Mouse (Mus musculus): ENCODE results near the gene Sgms1.
"Not testable (repeated sequence)": the region's sequence is repeated elsewhere in the genome, so short reads cannot be mapped to it uniquely, and the experiment has no call there.

The Sgms1 gene

DNA sequence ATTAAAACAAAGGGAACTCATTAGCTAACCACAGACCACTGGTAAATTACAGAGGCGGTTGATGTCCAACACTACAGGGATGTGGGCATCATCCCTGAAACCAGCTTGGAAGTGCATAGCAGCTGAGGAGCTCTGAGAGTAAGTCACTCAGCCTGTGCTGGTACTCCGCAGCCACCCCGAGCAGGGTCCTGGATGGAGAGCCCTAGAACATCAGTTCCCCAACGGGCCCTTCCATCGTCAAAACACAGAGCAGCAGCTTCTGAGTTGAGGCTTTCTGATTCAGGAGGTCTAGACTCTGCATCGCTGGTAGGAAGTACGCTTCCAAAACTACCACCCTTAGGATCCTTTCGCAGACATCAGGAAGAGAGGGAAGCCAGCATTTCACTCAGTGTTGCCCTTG, 5.8 kb downstream of the Sgms1 start:
- DNase-seq (ENCODE audit: low read depth, low spot score): no peak

DNA sequence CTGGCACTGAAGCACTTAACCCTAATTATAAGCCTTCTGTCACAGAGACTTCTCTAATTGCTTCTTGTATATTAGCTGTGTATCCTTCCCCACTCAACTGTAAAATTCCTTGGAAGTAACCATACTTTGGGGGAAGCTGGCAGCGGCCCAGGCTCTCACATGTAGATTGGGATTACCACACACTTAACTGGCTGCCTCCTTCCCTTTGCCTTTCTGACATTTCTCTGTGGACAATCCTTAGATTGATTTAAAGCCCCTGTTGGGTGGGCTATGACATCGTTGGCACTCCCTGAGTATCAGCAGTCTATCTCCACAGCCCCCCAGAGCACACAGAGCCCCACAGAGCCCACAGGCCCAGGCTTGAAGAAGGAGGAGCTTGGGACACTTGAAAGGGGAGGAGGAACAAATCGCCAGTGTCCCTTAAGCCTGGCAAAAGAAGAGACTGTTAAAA, 8.0 kb downstream of the Sgms1 start:
- DNase-seq (ENCODE audit: low read depth, low spot score): no peak

DNA sequence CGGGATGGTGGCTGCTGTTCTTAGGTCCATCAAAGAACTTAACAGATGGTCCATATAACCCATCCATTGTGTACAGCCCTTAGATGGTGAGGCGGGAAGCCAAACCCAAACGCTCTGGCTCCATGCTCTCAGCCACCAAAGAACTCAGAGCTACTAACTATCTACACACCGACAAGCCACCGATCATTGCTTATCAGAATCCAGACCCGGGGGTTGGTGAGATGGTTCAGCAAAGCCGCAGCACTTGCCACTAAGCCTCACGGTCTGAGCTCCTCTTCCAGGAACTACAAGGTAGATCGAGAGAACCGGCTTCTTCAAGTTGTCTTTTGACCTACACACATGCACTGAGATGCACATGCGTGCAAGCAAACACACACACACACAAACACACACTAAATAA, 8.8 kb downstream of the Sgms1 start:
- no peak for DNase-seq (ENCODE audit: low read depth, low spot score)

DNA sequence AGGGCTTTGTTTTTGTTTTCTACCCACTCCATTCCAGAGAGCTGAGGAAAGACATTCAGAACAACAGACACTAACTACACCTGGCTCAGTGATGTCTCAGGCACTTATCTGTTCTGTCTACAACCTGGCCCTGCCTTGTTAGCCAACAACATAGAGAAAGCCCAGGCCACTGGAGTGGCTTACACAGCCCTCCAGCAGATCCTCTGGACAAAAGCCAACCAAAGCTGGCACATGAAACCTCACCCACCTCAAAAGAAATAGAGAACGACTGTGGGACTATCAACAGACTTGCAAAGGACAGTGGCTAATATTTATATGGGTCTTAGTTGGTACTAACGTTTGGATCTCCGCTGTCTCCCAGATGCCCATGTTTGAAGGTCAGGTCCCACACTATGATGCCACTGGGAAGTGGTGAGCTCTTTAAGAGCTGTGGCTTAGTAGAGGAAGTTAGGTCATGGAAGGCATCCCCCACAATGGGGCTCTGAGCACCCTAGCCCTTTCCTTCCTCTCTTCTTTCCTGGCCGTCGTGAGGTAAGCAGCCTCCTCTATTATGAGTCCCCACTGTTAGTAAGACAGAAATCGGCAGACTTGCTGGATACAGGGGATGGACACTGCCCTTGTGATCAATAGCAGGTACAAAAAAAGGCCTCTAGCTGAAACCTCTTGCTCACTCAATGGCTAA, 10.1 kb downstream of the Sgms1 start:
- DNase-seq (ENCODE audit: low read depth, low spot score): no peak

DNA sequence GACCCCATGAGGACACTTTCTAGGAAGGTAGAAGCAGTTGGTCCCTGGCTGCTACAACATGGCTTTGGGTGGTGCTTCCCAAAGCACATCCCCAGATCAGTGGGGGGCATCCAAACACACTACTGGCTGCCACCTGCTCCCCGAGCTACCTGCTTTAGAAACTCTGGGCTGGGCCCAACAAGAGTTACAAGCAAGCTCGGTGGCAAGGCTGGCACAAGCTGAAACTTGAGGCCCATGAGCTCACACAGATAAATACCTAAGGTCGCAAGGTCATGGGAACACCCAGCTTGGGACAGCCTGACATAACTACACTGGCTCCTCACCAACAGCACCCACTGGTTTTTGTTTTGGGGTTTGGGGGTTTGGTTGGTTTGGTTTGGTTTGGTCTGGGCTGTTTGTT, 10.9 kb downstream of the Sgms1 start:
- no peak for DNase-seq (ENCODE audit: low read depth, low spot score)

DNA sequence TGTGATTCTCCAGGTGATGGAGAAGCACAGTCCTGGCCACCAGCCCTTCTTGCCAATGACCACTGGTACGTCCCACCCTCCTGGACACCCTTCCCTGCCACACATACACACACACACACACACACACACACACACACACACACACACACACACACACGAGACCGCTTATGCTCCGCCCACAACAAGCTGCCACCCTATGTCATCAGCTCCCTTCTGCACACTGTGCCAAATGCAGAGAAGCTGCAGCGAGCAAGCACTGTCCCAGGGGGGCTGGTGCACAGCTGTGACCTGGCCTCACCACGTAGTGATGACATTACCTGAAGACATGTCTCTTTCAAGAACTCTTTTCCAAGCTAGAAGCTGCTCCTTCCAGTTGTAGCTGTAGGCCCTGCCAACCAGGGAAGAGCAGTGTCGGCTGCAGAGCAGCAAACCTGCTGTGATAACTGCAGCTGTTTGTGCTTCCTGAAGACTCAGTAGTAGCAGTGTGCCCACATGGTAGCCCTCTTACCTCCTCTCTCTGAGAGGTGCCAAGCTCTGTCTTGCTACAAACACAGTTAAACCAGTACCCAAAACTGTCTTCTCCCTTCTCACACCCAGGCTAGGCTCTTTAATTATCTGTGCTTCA, 11.7 kb downstream of the Sgms1 start:
- no peak for DNase-seq (ENCODE audit: low read depth, low spot score)

DNA sequence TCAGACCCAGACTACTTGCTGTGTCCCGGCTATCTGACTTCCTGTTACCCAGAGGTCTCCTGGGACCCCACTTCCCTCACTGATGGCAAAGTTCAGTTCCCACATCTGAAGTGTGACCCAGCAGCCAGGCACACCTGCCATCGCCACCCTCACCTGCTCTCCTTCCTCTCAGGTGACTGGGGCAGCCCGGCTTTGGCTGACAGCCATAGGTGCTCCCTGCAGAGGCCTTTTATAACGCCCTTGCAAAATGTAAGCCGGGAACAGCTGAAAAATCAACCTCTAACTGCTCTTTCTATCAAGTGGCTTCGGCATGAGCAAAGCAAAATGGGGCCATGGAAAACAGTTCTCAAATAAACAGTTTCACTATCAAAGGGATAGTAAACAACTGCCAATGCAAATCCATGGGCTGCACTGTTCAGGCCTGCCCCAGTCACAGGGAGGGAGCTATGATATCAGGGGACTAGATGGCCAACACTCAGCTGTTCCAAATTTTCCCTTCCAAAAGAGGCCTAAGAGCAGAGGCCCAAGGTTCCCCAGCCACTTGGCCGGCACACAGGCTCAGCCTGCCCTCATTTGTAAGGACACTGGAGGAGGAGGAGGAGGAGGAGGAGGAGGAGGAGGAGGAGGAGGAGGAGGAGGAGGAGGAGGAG, 12.5 kb downstream of the Sgms1 start:
- DNase-seq (ENCODE audit: low read depth, low spot score): no peak

DNA sequence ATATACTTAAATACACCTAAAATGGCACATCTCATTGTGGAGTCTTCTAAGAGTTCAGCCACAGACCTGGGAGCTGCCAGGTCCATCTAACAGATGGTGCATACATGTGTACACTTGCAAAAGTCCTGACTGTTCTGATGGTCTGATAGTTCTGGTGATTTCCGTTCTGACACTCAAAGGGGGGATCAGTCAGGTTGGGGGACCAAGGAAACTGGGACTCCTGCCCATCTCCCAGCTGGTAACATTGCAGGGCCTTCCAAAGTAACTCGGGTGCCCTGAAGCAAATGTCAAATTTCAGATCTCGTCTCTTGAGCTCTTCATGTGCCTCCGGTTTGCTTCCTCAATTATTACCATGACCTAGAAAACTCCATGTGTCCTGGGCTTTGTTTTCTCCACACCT, 13.5 kb downstream of the Sgms1 start:
- DNase-seq (ENCODE audit: low read depth, low spot score): no peak

DNA sequence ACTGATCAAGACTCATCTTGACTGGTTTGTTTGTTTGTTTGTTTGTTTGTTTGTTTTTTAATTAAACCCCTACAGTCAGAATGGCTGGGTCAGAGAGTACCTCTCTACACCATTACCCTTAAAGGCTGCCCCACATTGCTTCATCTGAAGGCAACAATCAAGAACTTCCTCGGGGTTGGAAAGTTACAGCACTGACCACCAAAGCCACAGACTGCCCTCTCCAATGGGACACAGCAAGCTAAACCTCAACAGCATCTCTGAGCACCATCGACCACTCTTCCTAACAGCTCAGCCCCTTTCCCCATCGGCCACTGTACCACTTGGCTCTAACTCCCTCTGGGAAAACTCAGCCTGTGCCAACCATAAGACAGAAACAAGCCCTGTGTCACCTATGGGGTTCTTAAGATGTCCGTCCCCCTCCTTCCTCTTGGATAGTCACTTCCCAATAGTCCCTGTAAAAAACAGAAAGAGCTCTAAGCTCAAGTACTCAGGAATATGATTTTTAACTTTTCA, 14.0 kb downstream of the Sgms1 start:
- no peak for DNase-seq (ENCODE audit: low read depth, low spot score)

DNA sequence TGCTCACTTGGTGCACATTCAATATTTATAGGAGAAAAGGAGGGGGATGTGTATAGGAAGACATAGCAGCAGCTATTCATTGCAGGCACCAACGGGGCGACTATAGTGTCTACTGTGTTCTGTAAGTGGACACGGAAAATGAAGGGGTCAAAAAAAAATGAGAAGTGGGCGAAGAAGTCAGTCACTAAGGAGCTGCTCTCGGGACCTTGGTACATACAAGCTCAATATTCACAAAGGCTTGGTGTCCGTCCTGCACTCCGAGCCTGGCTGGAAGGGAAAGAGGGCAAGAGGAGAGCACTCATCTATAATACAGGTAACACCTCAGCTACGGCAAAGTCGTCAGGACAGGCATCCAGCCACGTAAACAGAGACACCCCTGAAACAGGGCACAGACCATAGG, 14.8 kb downstream of the Sgms1 start:
- no peak for DNase-seq (ENCODE audit: low read depth, low spot score)

DNA sequence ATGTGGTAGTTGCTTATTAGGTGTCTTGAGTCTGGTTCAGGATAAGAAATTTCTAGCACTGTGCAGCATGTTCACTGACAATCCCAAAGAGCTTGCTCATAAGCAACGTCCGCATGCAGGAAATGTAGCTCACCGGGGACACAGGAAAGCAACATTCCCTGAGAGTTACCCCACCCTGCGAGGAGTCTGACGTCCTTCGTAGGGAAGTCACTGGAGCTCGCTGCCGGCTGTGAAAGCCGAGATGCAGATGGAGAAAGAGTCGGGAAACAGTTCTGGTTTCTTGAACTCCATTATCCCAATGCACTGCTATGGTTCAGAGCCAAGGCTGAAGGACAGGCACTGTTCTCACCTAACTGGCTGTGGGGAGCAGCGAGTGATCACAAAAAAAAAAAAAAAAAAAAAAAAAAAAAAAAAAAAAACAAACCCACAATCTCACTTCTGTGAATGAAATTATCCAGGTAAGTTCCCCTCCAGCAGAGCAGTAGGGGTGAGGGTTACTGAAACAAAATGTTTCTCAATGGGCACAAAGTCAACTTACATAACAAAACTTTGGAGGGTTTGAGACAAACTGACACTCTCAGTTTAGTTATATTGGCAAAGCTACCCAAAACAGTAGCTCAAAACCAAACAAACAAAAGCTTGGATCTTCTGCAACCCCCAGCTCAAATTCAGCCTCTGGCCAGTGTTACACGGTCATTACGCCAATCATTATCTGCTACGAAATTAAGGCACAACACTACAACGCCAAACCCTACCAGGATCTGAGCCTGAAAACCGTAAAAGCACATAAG, 15.5 kb downstream of the Sgms1 start:
- no peak for DNase-seq (ENCODE audit: low read depth, low spot score)

DNA sequence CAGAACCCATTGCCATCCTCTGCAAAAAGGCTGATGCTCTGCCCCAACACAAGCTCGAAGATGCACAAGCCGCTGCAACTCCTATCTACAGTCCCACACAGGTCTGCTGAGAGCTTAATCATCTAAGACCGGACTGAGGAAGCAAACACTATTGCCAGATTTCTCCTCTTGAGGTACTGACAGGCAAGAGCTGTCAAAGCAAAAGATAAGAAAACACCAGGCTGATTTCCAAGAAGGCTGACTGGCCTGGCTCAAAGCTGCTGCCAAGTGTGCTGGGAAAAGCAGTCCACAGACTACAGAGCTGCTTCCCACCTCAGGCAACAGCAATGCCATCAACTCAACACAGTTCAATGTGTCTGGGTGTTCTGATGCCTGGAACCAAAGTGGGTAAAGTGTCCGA, 17.1 kb downstream of the Sgms1 start:
- no peak for DNase-seq (ENCODE audit: low read depth, low spot score)

- no peak for DNase-seq (ENCODE audit: low read depth, low spot score)
These were observed 22.2 kb downstream of the Sgms1 start for GRCm38 (mm10) chr19:32367333-32367732.

GRCm38 (mm10) chr19:32366406-32366805, 23.1 kb downstream of the Sgms1 start:
- no peak for DNase-seq (ENCODE audit: low read depth, low spot score)

- DNase-seq (ENCODE audit: low read depth, low spot score): no peak
These were observed 24.4 kb downstream of the Sgms1 start for GRCm38 (mm10) chr19:32365111-32365510.

DNA sequence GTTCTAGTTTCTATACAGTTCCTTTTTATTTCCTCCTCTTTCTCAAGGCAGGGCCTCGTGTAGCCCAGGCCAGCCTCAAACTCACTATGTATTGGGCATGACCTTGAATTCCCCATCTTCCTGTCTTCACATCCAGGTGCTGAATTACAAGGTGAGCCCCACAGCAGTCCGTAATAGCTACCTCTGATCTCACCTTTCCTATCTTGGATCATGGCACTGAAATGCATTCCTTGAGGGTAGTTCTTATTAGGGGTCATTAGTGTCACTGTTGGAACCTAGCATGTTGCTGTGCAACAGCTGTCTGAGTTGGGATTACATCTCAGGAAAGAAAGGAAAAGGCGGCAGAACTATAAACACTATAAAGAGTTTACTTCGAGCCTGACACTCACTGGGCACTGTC, 25.9 kb downstream of the Sgms1 start:
- DNase-seq (ENCODE audit: low read depth, low spot score): no peak

DNA sequence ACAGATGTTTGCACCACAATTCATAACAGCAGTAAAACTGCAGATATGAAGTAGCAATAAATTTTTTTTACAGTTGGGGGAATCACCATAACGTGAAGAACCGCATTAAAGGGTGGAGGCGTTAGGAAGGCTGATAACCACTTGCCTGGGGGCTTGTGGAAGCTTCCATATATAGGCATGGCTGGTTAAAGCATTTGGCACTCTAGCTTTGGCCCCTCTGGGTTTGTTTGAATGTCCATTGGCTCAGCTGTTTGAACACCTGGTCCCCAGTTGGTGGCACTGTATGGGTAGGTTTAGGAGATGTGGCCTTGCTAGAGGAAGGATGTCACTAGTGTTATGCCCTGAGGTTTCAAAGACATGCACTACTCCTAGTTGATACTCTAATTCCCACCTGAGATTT, 27.0 kb downstream of the Sgms1 start:
- no peak for DNase-seq (ENCODE audit: low read depth, low spot score)

DNA sequence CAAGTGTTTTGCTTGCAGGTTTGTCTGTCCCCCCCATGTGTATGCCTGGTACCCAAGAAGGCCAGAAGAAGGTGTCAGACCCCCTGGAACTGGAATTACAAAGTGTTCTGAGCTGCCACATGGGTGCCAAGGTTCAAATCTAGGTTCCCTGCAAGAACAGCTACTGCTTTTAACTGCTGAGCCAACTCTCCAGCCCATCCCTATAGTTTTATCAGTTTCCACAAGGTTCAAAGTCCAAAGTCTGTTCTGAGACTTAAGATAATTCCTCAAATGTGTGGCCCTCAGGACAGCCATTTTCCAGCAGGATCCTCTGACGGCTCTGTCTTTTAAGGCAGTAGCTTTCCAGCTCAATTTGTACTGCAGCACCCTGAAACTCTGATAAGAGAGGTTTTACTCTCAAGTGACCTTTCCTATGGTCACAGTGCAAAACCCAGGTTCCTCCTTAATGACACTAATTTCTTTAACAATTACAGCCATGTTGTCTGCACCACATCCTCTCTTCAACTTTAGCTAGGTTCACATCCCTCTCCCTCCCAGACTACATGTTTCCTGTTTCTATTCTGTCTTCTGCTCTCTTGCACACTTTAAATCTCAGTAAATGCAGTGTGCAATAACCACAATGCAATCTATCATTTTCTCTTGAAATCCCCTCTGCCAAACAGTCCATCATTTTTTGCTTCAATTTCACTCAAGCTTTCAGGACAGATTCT, 28.4 kb downstream of the Sgms1 start:
- DNase-seq (ENCODE audit: low read depth, low spot score): no peak

- no peak for DNase-seq (ENCODE audit: low read depth, low spot score)
These were observed 29.0 kb downstream of the Sgms1 start for GRCm38 (mm10) chr19:32360546-32360945.

DNA sequence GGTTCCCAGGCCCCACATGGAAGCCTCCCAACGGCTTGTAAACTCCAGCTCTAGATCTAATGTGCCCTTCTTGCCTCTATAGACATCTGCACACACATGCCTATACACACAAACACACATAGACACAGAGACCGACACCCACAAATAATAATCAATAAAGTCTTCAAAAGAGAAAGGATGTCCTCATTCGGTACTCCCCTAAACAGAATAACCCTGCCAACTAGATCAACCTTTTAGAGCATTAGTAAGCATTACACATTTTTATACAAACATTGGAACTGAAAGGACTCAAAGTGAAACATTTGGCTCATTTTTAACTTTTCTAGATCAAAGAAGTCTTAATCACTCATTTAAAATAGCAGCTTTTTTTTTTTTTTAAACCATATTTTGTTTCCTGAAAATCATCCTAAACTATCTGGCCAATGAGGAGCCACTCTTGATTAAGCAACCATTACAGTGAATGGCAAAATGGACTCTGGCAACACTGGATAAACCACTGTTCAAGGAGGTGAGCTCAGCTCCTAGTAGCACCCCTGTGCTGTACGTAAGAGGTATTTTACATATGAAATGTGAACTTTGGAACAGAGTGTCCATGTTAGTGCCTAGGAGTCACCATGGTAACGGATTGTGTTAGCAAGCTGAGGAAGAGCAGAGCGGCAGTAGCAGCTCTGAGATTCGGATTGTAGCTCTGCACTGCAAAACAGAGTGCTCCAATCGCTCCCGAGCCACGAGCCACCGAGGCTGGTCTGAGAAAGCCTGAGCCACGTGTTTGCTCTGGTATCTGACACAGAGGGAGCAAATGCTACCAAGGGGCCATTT, 30.6 kb downstream of the Sgms1 start:
- DNase-seq (ENCODE audit: low read depth, low spot score): no peak

DNA sequence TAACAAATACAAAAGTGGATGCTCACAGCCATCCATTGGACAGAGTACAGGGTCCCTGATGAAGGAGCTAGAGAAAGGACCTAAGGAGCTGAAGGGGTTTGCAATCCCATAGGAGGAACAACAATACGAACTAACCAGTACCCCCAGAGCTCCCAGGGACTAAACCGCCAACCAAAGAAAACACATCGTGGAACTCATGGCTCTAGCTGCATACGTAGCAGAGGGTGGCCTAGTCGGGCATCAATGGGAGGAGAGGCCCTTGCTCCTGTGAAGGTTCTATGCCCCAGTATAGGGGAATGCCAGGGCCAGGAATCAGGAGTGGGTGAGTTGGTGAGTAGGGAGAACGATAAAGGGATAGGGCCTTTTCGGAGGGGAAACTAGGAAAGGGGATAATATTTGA, 31.5 kb downstream of the Sgms1 start:
- DNase-seq (ENCODE audit: low read depth, low spot score): not testable (repeated sequence)
